9 mouse cellular contexts compared by ENCODE assay signal in genomic region chr9:78775462-78775861, GRCm38 (mm10).
A peak's percentile ranks its signal among the peaks of the same experiment; 100 is the strongest.
DNase-seq lines count a peak whose midpoint lies in the region; ATAC-seq and TF ChIP-seq lines count a peak whose summit lies in the region.
"Had no signal": no experiment of that assay in that cellular context is flagged by ENCODE, and none has a peak within 500 bp of the region (broad histone marks: within the 10 kb centered on the region; RNA-seq: fewer than 3 reads in every experiment).

No protein-coding gene starts in this region.

- ATAC-seq in frontal cortex, adult (ENCODE audit: low TSS enrichment): peak; percentile 87

- intact Hi-C loops in gastrocnemius, adult 2 months (cut with DNase I): loop anchor here (5.0 to 10.0 kb wide), 2 partner anchors 267 to 1249 kb away; no protein-coding TSS in a partner anchor

- no peak overlapping the region for H3K27ac ChIP-seq in gastrocnemius, adult 2 months
- H3K27ac ChIP-seq: limb, embryonic 15.5 days had no signal

- peak; percentile 30 for DNase-seq in gastrocnemius, adult 2 months
- DNase-seq in gastrocnemius, adult 8-10 months (ENCODE audit: low spot score in 2 of 2): no peak
- DNase-seq in CD4-positive helper T cell, adult 2 months (ENCODE audit: low read depth, low spot score): peak; percentile 6
- peak; percentile 42 for DNase-seq in cerebellum, adult 8-10 months
- DNase-seq in layer of hippocampus, adult 9-11 months: peak; percentile 21
- DNase-seq in lung, postnatal 25 days (ENCODE audit: low spot score): peak; percentile 41
- DNase-seq in thymus, postnatal 25 days: peak; percentile 1

- H3K4me3 ChIP-seq in gastrocnemius, adult 2 months: no peak overlapping the region
- H3K4me3 ChIP-seq: limb, embryonic 15.5 days had no signal

- TF ChIP-seq CTCF in gastrocnemius, adult 2 months (IDR thresholded peaks at IDR 0.05): peak; percentile 73

Comparison
In these comparisons a context has a peak if more than half of its experiments do, and no peak if none do; other contexts are left out.
1. DNase-seq: peak in gastrocnemius, adult 2 months (single experiment), CD4-positive helper T cell, adult 2 months (single experiment), cerebellum, adult 8-10 months (single experiment), layer of hippocampus, adult 9-11 months (single experiment), lung, postnatal 25 days (single experiment) and thymus, postnatal 25 days (single experiment); none in gastrocnemius, adult 8-10 months (0 of 2).